Mouse (Mus musculus) mouse trophoblast stem cell (cell line): Measurements from ENCODE around the gene Ugt2b1.
"Not testable (repeated sequence)": the region's sequence is repeated elsewhere in the genome, so short reads cannot be mapped to it uniquely, and the experiment has no call there.

Source experiments
- in situ Hi-C, 2 experiments: fragments of 300-500 bp; cut with MseI, MboI; formaldehyde crosslinking; loops; 2 replicates in 1 of 2; 3 replicates in 1 of 2; pipeline ENCODE4 v1.15.1; 2025

Gene Ugt2b1

DNA sequence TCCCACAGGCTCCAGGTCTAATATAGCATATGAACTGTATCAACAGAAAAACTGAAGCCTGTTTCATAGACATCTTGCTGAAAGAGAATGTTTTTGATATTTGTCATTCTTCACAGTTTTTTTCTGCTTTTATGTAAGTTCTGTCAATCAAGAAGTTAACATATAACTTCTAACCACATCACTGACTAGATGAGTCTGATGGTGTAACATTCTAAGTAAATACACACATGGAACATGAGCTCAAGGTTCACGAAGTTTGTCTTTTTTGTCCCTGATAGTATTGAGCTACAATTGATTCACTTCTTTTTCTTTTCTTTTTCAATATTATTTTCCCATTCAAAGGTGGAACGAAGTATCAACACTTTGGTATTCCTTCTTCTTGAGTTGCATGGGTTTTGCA is at the start of gene Ugt2b1:
TSS of gene Ugt2b1 (minus strand) at position 105 of the 400 bp plus-strand sequence.
- in situ Hi-C loops: no loop called here

DNA sequence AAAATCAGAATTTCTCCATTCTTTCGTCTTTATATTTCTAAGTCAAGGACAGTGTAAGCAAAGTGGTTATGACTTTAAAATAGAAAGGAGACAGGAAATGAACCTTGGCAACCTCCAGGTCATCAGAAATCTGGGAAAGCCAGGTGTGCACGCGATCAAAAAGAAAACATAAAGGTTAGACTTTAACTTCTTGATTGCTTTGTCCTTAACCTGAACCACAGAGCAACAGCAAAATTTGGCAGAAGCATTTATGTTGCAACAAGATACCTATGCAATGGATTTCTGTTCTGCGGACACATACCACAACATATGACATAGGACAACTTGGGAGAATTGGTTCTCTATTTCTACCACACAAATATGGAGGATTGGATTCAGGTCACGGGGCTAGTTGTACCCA is 40.9 kb upstream of the Ugt2b1 start:
- in situ Hi-C loops: not testable (repeated sequence)

DNA sequence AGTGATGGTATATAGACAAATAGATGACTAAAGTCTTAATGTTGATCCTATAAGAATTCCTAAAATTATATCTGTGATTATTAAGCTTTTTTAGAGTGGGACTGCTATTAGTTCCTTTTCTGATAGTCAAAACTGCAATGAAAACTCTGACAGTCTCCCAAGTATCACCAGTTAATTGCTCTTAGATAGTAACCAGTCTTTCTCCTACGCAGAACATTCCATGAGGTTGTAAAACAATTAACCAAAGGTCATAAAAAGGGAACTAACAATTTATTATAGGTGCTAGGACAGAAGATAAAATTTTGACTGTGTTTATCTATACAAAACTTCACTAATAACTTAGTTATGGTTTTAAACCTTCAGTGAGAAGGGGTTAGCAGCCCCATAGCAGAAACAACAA is 36.5 kb upstream of the Ugt2b1 start:
- in situ Hi-C loops: not testable (repeated sequence)

DNA sequence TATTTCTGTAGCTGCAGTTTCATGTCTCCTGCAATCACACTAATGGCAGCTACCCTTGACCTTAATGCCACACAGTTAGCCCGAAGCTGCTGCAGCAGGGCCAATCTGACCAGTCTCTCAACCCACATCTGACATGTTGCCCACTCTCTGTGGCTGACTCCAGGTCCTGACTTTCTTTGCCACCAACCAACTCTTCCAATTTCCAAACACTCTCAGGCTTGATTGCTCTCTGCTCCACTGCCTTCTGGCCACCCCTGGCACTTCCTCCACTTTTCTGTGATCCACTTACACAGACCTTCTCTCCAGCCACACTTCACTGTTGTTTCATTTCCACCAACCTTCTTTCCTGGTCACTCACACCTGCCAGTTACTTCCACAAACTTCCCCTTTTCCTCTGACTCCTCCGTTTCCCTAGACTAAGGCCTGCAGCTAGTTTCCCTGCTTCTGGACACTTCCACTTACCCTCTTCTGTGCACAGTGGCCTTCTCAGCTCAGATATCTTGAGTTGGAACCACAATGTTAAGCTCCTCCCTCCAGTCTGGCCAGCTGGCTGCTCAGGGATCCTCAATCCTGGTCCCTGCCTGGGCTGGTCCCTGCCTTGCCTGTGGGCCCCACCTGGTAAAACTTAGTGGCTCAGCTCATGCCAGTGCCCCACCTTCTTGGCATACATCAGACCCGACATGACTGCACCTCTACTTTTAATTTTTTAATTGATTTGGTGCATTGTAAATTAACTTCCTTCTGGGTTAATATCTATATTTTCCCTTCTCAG is 35.4 kb upstream of the Ugt2b1 start:
- in situ Hi-C loops: no loop called here

DNA sequence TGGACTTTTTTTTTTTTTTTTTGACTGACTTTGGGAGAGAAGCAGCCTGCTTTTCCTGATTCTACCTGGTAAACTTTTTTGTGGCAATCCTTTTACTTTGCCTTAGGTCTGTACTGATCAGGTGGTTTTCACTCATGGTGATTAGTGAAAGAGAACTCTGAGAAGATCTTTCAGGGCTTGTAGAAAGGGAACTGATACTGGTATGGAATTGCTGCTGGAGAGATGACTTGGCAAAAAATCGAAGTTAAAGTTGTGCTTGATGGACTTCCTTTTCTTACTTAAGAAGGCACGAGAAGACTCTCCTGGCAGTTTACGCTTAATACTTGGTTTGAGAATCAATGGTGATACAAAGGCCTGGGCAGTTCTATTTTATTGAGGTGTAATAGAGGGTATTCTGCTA is 34.2 kb upstream of the Ugt2b1 start:
- in situ Hi-C loops: no loop called here

DNA sequence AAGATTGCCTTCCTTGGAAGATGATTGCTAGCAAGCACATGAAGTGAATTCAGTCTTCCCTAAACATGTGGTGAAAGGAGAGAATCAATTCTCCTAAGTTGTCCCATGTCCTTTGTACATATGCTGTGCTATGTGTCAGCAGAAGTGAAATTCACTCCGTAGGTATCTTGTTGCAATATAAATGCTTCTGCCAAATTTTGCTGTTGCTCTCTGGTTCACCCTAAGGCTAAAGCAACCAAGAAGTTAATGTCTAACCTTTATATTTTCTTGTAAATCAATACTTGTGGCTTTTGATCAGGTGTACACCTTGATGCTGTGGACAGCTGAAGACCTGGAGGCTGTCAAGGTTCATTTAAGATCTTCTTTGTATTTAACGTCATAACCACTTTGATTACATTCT is 15.8 kb upstream of the Ugt2b1 start:
- in situ Hi-C loops: no loop called here

DNA sequence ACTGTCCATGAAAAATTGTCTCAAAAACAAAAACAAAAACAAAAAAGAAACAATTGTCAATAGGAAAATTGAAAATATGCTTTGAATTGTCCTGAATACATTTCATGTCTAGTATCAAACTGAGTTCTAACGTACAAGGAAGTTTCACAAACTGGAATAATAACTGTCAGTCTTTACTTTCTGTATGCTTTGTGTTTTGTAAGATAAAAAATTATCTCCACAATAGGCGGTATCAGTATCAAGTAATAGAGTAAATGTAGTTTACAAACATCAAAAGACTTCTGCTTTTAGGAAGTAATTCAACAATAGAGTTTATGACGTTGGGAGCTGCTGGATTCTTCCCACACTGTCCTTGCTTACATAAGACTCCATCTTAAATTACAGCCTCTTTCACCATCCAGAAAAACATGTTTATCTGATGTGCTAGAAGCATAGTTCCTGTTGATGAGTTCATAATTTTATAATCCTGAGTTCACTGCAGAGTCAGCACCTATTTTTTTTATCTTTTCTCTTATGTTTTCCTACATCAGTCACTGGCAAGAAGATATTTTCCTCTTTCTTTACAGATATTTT is 5.6 kb downstream of the Ugt2b1 start:
- in situ Hi-C loops: no loop called here

DNA sequence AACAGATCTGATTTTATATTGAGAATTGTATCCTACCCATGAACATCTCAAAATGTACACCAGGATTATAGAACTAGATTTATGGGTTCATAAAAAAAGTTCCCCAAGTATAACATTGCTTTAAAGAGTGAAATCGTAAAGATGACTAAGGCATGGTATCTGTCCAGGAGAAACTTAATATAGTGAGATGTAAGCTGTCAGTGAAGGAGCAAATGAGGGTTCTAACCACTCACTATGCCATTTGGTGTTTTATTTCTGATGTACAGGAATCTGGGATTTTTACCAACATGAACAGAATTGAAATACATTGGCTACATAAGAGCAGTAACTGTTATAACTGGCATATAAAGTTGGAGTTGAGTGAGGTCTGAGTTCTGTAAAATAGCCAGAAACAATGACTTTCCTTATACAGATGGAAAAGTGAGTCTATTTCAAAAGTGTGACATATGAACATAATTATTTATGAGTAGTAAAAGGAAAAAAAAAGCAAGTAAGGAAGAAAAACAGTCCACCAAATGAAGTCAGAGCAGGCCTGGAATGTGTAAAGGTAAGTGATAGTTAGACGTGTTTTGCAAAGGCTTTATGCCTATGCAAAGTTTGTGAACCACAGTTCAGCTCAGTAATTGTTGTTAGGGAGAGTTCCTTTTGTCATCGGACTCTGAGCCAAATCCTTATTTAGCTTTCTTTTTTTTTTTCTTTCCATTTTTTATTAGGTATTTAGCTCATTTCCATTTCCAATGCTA is 14.8 kb downstream of the Ugt2b1 start:
- in situ Hi-C loops: no loop called here

DNA sequence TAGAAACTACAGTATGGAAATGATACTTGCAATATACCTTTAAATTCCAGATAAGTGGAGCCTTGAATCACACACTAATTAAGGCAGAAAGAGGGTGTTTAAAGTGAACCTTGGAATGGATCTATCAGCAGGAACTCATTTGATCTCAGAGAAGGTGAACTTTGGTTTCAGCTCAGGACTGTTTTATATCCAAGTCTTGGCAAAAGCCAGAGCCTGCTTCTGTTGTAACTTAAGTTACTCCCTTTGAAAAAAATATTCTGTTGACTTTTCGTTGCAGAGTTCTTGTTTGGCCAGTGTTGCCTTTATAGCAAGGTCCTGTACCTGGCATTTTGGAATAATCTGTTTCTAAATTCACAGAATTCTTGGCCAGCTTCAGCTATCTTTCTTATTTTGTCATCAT is 15.6 kb downstream of the Ugt2b1 start:
- in situ Hi-C loops: no loop called here

DNA sequence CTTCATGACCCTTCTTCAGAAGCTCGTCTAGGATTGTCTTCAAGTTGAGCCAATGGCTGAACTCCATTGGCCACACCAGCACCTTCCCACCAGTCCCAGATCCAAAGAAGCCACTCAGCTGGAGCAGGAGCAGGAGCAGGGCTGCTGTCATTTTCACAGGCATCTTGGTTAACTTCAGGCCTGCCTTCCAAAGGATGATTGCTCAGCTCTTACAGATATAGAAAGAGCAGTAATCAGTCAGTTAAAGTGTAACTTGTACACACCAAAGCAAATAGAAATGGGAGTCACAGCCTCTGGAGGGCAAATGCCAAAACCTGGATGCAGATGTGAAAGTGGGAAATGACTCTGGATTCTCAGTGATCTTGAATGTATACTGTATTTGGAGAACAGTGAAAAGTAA is 19.6 kb downstream of the Ugt2b1 start, which contains the start of gene Ugt2b34:
TSS of gene Ugt2b34 (minus strand) at position 180 of the 400 bp plus-strand sequence.
- in situ Hi-C loops: no loop called here

DNA sequence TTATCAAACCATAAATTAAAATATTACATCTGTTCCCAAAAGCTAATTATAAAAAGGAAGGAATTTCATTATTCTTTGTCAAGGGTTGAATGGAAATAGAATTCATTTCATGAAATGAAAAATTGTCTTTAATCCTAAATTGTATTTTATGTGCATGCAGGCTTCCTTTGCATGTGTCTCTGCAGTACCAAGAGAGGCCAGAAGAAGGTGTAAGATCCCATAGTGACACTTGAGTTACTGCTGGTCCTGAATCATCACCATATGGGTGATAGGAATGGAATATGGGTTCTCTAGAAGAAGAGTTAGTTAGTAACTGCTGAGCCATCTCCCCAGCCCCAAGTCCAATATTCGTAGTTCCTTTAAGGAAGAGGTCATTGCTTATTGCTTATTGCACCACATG is 36.4 kb downstream of the Ugt2b1 start:
- in situ Hi-C loops: loop anchor here (10.0 to 25.0 kb wide), 2 partner anchors 247 to 255 kb away; partner anchors contain the start of gene Ugt2b5 (in 2 of the 2)

DNA sequence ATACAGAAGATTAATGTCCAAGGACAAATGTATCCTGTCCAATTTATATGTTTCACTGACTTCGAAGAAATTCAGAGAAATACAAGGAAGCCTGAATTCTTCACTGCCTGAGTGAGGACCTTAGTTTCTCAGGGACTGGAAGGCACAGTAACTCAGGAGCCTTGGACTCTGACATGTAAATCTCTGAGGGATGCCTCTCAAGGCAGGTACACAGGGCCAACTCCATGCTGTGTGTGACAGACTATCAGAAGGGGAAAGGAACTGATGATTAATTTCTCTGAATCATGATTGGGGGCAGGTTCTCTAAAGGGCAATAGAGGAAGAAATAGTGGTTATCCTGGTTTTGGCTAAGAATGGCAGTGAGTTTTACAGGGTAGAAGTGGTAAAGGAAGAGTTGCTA is 37.9 kb downstream of the Ugt2b1 start:
- in situ Hi-C loops: loop anchor here (10.0 to 25.0 kb wide), 2 partner anchors 249 to 256 kb away; partner anchors contain the start of gene Ugt2b5 (in 2 of the 2)

DNA sequence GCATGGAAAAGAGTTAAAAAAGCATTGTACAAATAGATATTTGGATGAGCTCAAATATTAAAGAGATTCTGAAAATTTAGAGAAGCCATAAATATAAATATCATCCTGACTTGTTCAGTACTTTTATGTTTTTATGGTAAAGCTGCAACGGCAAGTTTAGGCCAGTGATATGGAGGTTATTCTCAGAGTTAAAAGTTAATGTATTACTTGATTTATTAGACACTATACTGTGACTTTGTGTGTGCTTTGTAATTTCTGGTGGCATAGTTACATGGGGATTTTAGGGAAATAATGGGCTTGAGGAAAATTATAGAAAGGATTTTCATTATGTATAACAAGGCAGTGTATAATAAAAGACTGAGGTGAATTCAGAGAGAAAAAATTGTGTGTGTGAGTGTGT is 39.2 kb downstream of the Ugt2b1 start:
- in situ Hi-C loops: loop anchor here (10.0 to 25.0 kb wide), 2 partner anchors 250 to 258 kb away; partner anchors contain the start of gene Ugt2b5 (in 2 of the 2)

DNA sequence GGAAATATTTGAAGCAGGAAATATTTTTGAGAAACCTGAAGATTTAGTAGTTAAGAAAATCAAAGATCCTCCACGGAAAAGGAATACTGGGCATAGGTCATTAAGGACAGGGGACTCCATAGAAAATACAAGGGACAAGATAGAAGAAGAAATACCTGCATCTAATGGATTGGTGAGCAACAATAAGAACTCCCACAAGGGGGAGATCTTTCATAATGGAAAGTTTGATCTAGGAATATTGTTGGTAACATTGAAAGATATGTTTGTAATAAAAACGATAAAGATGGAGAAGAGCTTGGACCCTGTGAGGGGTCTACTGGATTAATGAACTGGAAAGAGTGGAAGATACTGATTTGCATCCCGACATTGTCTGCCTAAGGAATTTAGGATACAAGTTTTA is 39.7 kb downstream of the Ugt2b1 start:
- in situ Hi-C loops: loop anchor here (10.0 to 25.0 kb wide), 2 partner anchors 251 to 258 kb away; partner anchors contain the start of gene Ugt2b5 (in 2 of the 2)

DNA sequence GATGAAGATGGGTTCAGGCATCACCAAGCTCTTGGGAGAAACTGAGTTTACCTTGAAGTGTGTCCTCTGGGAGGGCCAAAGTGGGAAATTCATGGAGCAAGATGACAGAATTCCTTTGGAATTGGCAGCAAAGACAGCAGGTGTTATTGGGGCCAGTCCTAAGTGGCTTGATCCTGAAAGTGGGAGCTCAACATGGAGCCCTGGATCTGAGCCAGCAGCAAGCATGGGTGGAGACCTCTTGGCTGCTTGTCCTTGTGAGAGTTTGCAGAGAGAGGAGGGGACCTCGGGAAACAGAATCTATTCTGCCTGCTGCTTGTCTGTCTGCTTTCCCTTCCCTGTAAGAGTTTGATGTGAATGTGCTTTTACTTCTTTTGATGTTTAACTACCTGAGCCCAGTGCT is 54.5 kb downstream of the Ugt2b1 start:
- in situ Hi-C loops: no loop called here
